Mouse (Mus musculus) cerebellum, adult 11-12 months (tissue): ENCODE results near the gene Luzp1.

Source experiments
- DNase-seq: peaks from one replicate; pipeline ENCODE4 v3.0.0; 2022

Gene Luzp1

GRCm38 (mm10) chr4:136553108-136553507, 83.5 kb downstream of the Luzp1 start:
- DNase-seq, result no peak

- no peak for DNase-seq
Measured at GRCm38 (mm10) chr4:136557638-136558037, 88.1 kb downstream of the Luzp1 start.

- peak; percentile 16 for DNase-seq
Measured at GRCm38 (mm10) chr4:136559690-136560089, 90.1 kb downstream of the Luzp1 start.

- no peak for DNase-seq
Measured at GRCm38 (mm10) chr4:136560270-136560991, 90.9 kb downstream of the Luzp1 start.

GRCm38 (mm10) chr4:136562755-136563154, 93.2 kb downstream of the Luzp1 start:
- peak; percentile 47 for DNase-seq

- DNase-seq, result no peak
Measured at GRCm38 (mm10) chr4:136568629-136569028, 99.1 kb downstream of the Luzp1 start.

- no peak for DNase-seq
Measured at GRCm38 (mm10) chr4:136569998-136570397, 100.4 kb downstream of the Luzp1 start.

- DNase-seq, result no peak
Measured at GRCm38 (mm10) chr4:136581885-136582284, 112.3 kb downstream of the Luzp1 start.

GRCm38 (mm10) chr4:136587221-136587827, 117.8 kb downstream of the Luzp1 start:
- DNase-seq, result no peak

GRCm38 (mm10) chr4:136588003-136588402, 118.4 kb downstream of the Luzp1 start:
- DNase-seq, result no peak

GRCm38 (mm10) chr4:136592111-136592510, 122.5 kb downstream of the Luzp1 start:
- DNase-seq, result no peak

- no peak for DNase-seq
Measured at GRCm38 (mm10) chr4:136594006-136594405, 124.4 kb downstream of the Luzp1 start.

- DNase-seq, result no peak
Measured at GRCm38 (mm10) chr4:136595221-136595620, 125.7 kb downstream of the Luzp1 start.

- DNase-seq, result no peak
Measured at GRCm38 (mm10) chr4:136598268-136598876, 128.8 kb downstream of the Luzp1 start.

- DNase-seq, result no peak
Measured at GRCm38 (mm10) chr4:136599869-136600268, 130.3 kb downstream of the Luzp1 start.

- DNase-seq, result no peak
Measured at GRCm38 (mm10) chr4:136600536-136600935, 131.0 kb downstream of the Luzp1 start.

GRCm38 (mm10) chr4:136601476-136601875, 131.9 kb downstream of the Luzp1 start:
- DNase-seq, result peak; percentile 55

- peak; percentile 40 for DNase-seq
Measured at GRCm38 (mm10) chr4:136602018-136602554, 132.5 kb downstream of the Luzp1 start.

- peak; percentile 94 for DNase-seq
Measured at GRCm38 (mm10) chr4:136602568-136602967, 133.0 kb downstream of the Luzp1 start, which contains the start of gene Kdm1a. Gene Kdm1a (minus strand): TSS chr4:136602723.
